Mouse (Mus musculus): ENCODE measurements around the gene Top2b. TPM values are rescaled to one million over a fixed set of nuclear protein-coding genes. Genes with fewer than 3 reads are reported as not detected.

Top2b gene
- polyA plus RNA-seq, 1 experiment: 136 TPM

DNA sequence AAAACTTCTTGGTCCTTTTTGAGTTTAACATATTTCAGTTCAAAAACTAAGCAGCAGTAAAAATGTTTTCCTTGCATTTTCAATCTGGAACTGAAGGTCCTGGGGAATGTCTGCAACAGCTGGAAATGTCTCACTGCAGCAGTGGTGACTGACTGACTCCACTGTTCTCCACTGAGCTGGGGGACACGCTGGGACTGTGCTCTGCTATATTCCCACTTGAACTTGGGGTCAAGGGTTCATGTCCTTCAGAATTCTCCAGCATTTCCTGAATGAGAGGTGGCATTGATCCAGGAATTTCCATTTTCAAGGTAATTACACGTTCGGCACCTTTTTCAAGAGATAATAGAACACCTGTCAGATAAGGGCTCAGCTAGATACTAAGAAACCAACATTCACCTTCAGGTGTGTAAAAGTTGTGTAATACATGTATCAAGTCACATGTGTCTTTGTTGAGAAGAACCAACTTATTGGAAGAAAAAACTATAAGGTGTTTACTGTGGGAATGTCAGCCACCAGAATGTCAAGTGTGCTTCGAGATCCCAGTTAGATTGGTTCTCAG is 67.0 kb downstream of the Top2b start:
- no peak for TF ChIP-seq CTCF (IDR thresholded peaks at IDR 0.05; ENCODE audit: borderline replicate concordance, extremely low read depth, insufficient read depth, insufficient read length)

DNA sequence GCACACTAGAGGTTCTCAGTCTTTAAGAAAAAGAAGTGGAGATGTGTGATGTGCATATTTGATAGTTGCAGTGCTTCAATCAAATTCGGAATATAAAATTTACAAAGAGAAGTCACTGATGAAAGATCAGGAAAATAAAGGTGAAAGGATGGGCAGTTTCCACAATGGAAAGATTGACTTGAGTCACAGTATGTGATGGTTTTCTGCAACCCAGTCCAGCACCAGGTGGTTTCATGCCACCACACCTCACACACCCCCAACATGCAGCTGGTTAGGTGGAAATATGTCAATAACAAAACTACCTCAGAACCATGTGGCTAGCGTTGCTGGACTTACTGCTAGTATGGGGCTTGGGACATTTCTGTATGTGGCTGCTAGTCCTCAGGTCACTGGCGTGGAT is 67.6 kb downstream of the Top2b start:
- TF ChIP-seq POLR2A (IDR thresholded peaks at IDR 0.05; ENCODE audit: borderline replicate concordance, extremely low read depth, insufficient read depth, insufficient read length, poor library complexity, severe bottlenecking) (no peak), CTCF (IDR thresholded peaks at IDR 0.05; ENCODE audit: borderline replicate concordance, extremely low read depth, insufficient read depth, insufficient read length) (no peak)

More for the DNA sequence above, 67.0 kb downstream of the Top2b start:
- DNase-seq (ENCODE audit: low read depth): no peak

DNA sequence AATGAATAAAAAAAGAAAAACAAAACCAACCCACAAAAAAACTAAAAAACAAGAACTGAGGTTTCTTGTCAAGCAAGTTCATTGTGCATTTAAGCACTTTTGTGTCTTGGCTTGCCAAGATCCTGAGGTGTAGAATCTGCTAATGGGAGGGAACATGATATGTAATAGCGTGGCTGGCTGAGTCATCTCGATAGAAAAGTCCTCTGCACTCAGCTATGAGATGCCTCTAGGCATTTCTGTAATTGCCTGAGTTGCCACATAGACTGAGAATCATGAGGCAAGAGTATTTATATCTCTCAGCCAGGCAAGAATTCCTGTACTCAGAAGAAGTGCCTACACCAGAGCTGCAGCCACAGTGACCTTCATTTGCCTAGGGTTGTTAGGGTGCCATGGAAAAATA is 68.2 kb downstream of the Top2b start:
- peak; percentile 15 for DNase-seq (ENCODE audit: low read depth)
- TF ChIP-seq CTCF (IDR thresholded peaks at IDR 0.05; ENCODE audit: borderline replicate concordance, extremely low read depth, insufficient read depth, insufficient read length) (no peak), POLR2A (IDR thresholded peaks at IDR 0.05; ENCODE audit: borderline replicate concordance, extremely low read depth, insufficient read depth, insufficient read length, poor library complexity, severe bottlenecking) (no peak)

More for the DNA sequence above, 67.6 kb downstream of the Top2b start:
- DNase-seq (ENCODE audit: low read depth): no peak

- TF ChIP-seq POLR2A (IDR thresholded peaks at IDR 0.05; ENCODE audit: borderline replicate concordance, extremely low read depth, insufficient read depth, insufficient read length, poor library complexity, severe bottlenecking) (no peak), CTCF (IDR thresholded peaks at IDR 0.05; ENCODE audit: borderline replicate concordance, extremely low read depth, insufficient read depth, insufficient read length) (peak; percentile 78; the same call in 1 of the 2 replicates)
- DNase-seq (ENCODE audit: low read depth): peak; percentile 81
Measured at GRCm38 (mm10) chr14:16434396-16435171, 69.6 kb downstream of the Top2b start.

DNA sequence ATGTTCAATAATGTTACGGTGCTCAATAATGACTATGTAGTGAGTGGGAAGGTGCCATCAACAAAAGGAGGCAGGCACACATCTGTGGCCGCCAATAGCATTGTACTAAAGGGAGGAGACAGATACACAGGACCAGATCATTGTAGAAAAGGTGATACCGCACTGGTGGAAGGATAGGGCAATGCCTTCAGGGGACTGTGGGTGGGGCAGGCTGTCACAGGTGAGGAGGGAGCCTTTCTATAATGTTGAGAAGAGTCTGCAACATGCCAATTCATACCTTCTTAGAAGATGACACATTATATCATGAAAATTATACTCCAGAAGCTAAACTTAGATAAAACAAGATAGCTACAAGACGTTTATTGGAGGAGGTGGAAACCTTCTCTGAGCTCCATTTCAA is 72.4 kb downstream of the Top2b start:
- TF ChIP-seq POLR2A (IDR thresholded peaks at IDR 0.05; ENCODE audit: borderline replicate concordance, extremely low read depth, insufficient read depth, insufficient read length, poor library complexity, severe bottlenecking) (no peak), CTCF (IDR thresholded peaks at IDR 0.05; ENCODE audit: borderline replicate concordance, extremely low read depth, insufficient read depth, insufficient read length) (no peak)
- no peak for DNase-seq (ENCODE audit: low read depth)

DNA sequence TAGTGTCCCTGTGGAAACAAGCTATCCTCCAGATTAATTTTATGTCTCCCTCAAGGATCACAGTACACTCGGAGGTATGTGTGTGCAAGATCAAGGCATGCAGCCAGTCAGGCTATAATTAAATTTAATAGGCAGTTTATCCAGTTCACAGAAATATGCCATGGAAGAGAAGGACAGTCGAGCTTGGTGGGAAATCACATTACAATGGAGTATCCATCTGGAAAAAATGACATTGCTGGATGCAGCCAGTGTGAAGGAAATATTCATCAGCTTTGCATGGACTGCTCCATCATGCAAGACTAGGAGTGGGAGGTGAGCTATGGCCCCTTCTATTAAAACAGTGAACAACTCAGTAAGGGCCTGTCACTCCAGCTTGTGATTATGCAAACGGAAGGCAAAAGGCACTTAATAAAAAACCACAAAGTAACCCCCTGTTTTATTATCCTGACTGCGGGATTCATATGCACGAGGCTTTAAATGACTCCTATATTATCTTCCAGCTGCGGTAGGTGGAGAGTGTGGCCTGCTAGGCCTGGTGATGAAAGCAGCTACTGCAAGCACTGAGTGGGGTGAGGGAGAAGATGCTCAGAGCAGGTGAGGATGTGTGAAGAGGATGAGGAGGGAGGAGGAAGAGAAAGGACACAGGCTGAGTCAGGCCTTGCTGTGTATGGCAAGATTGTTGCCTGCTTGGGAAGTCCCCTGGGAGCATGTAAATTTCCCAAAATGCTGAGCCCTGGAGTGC is 74.6 kb downstream of the Top2b start:
- TF ChIP-seq POLR2A (IDR thresholded peaks at IDR 0.05; ENCODE audit: borderline replicate concordance, extremely low read depth, insufficient read depth, insufficient read length, poor library complexity, severe bottlenecking) (no peak), CTCF (IDR thresholded peaks at IDR 0.05; ENCODE audit: borderline replicate concordance, extremely low read depth, insufficient read depth, insufficient read length) (no peak)
- DNase-seq (ENCODE audit: low read depth): peak; percentile 54

DNA sequence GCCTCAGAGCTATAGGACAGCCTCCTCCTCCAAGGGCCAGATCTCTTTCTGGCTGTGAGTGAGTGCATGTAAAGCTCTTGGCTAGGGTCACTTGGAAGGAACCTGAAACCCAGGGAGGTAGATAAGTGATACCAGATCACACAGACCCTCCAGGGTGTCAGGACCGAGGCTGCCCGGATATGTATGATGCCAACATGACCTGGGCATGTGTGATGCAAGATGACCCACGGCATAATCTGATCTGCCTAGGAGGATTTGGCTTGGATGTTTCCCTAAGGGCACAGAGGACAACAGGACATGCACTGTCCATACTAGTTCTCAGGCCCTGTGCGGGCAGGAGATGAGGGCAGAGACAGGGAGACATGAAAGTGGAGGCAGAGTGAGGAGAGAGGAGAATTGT is 79.9 kb downstream of the Top2b start:
- TF ChIP-seq POLR2A (IDR thresholded peaks at IDR 0.05; ENCODE audit: borderline replicate concordance, extremely low read depth, insufficient read depth, insufficient read length, poor library complexity, severe bottlenecking): no peak
- no peak for TF ChIP-seq CTCF (IDR thresholded peaks at IDR 0.05; ENCODE audit: borderline replicate concordance, extremely low read depth, insufficient read depth, insufficient read length)
- DNase-seq (ENCODE audit: low read depth): no peak

DNA sequence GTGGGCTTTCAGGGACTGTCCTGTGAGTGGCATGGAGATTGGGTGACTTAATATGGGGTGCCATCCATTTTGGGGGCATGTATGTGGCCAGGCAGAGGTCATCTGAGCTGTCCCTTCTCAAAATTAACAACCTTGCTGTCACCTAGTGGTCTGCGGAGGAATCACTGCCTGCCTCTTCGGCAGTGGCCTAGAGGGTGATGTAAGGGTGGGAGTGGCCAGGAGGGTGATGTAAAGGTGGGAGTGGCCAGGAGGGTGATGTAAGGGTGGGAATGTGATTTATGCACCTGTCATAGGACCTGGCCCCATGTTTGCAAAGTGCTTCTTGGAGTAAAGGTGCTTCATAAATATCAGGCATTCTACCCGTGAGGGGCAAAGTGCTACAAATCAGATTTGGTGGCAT is 82.6 kb downstream of the Top2b start:
- DNase-seq (ENCODE audit: low read depth): peak; percentile 37
- TF ChIP-seq CTCF (IDR thresholded peaks at IDR 0.05; ENCODE audit: borderline replicate concordance, extremely low read depth, insufficient read depth, insufficient read length) (peak; percentile 45; the same call in 1 of the 2 replicates), POLR2A (IDR thresholded peaks at IDR 0.05; ENCODE audit: borderline replicate concordance, extremely low read depth, insufficient read depth, insufficient read length, poor library complexity, severe bottlenecking) (no peak)

DNA sequence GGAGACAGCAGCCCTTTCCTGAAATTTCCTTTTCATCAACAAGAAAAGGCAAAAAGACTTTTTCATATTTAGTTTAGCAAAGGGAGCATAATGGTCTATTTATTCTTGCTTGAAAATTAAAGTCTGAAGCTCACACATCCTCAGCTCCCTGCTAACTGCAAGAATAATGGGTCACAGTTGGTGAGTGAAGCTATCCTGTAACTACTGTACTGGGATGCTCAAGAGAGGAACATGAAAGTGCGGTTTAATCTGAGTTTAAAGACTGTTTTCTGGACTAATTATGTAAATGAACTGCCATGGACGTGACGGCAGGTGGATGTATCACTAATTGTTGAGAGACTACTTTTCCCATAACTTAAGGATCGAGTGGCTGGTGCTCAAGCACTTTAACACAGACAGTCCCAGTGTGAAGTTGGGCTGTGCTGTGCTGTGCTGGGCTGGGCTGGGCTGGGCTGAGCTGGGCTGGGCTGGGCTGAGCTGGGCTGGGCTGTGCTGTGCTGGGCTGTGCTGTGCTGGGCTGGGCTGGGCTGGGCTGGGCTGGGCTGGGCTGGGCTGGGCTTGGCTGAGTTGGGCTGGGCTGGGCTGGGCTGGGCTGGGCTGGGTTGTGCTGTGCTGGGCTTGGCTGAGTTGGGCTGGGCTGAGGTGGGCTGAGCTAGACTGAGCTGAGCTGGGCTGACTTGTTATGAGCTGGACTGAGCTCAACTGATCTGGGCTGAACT is 83.4 kb downstream of the Top2b start:
- DNase-seq (ENCODE audit: low read depth): peak; percentile 28
- TF ChIP-seq POLR2A (IDR thresholded peaks at IDR 0.05; ENCODE audit: borderline replicate concordance, extremely low read depth, insufficient read depth, insufficient read length, poor library complexity, severe bottlenecking): no peak

DNA sequence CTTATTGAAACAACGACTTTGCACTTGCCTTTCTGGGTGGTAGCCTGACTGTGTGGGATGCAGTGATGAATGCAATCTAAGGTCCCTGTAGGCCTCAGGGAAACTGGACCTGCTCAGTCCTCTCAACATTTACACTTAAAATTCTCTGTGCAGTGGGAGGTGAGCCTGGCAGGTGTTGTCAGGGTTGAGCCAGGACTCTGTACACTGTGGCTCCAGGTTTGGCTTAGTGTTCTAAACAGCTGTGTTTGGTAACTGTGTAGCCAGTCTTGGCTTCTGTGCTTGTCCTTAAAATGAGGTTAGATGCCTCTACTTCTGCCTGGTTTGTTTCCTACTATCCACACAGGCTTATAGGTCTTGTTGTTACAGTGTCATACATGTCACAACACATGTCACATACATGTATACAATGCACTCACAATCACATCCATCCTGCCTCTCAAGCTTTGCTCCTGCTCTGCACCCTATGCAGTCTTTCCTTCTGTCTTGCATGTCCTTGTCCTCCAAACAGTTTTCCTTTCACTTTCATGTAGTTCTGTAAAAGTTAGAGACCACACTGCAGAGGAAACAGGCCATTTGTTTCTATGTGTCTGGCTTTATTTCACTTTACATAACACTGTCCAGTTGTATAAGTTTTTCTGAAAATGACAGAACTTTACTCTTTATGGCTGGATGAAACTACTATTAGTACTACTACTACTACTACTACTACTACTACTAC is 113.8 kb downstream of the Top2b start:
- no peak for DNase-seq (ENCODE audit: low read depth)
- TF ChIP-seq POLR2A (IDR thresholded peaks at IDR 0.05; ENCODE audit: borderline replicate concordance, extremely low read depth, insufficient read depth, insufficient read length, poor library complexity, severe bottlenecking): no peak
- TF ChIP-seq CTCF (IDR thresholded peaks at IDR 0.05; ENCODE audit: borderline replicate concordance, extremely low read depth, insufficient read depth, insufficient read length): no peak

DNA sequence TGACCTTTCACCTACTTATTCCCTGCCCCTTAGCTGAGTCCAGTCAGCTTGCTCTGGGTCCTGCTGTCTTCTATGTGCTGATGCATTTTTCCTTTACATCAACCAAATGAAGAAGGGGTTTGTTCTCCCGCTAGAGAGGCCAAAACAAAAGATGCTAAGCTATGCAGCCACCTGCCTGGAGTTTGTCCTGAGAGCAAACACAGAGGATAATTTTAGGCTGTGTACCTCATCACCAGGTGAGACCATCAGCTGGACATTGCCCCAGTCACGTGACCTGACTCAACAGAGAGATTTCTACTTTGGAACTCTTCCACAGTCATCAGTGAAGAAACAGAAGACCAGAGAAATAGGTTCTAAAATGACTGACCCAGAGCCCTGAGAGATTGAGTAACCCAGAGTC is 114.5 kb downstream of the Top2b start:
- no peak for DNase-seq (ENCODE audit: low read depth)
- TF ChIP-seq POLR2A (IDR thresholded peaks at IDR 0.05; ENCODE audit: borderline replicate concordance, extremely low read depth, insufficient read depth, insufficient read length, poor library complexity, severe bottlenecking) (no peak), CTCF (IDR thresholded peaks at IDR 0.05; ENCODE audit: borderline replicate concordance, extremely low read depth, insufficient read depth, insufficient read length) (no peak)
